Mouse (Mus musculus) heart, adult 2 months (tissue): ENCODE measurements around the gene Pip5k1c.

Experiments used
- CTCF ChIP-seq: fragments of 200-600 bp; IDR thresholded peaks from 2 replicates; pipeline ENCODE4 v1.8.1; 2022; ENCODE audit warnings: antibody characterized with exemption, mild to moderate bottlenecking, moderate library complexity
- EP300 ChIP-seq: fragments of 200-500 bp; IDR thresholded peaks from 2 replicates; pipeline ENCODE4 v1.6.1; 2011; ENCODE audit warnings: low read depth, low read length, control low read depth; ENCODE audit not compliant: insufficient read depth

DNA sequence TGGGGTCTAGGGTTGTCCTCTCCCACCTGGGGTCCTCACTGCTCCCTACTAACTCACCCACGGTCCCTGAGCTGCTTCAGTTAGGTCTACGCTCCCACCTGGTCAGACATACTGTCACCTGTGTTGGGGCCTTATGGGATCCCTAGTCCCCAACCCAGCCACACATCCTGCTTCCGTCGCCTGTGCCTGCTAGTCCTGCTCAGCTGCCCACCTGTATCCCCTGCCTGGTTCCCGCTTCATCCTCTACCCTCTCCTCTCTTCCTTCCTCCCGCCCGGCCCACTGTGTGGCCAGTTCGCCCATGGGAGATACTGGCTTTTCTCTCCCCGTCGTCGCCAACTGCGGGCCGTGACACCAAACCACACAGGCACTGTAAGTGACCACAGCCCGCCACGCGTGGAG is 22.8 kb downstream of the Pip5k1c start:
- TF ChIP-seq CTCF (no peak), EP300 (no peak)
